Mouse (Mus musculus) MEL (cell line): ENCODE measurements around the gene Rccd1.

Experiments used
- CHD2 ChIP-seq: IDR thresholded peaks from 2 replicates; pipeline ENCODE4 v1.6.1; 2011; ENCODE audit warnings: low read length, improper control_type of control experiment
- CTCF ChIP-seq, 3 experiments: IDR thresholded peaks in 2 of 3; conservative IDR thresholded peaks in 1 of 3; 2 replicates each; pipeline ENCODE4 v1.5.1; 2011 to 2012; ENCODE audit warnings: low read length in 3 of 3, low read depth in 2 of 3, mild to moderate bottlenecking in 2 of 3, improper control_type of control experiment in 1 of 3, inconsistent platforms in 1 of 3, mixed read lengths in 1 of 3, moderate library complexity in 1 of 3; ENCODE audit not compliant: control insufficient read depth in 1 of 3, insufficient read depth in 1 of 3, poor library complexity in 1 of 3, severe bottlenecking in 1 of 3
- ELF1 ChIP-seq: IDR thresholded peaks from 2 replicates; pipeline ENCODE4 v1.6.1; 2014; ENCODE audit warnings: low read depth, mild to moderate bottlenecking, inconsistent platforms, low read length, improper control_type of control experiment, moderate library complexity
- MAFK ChIP-seq: IDR thresholded peaks from 2 replicates; pipeline ENCODE4 v1.6.1; 2011; ENCODE audit warnings: low read depth, mild to moderate bottlenecking, low read length, improper control_type of control experiment, borderline replicate concordance
- NELFE ChIP-seq: IDR thresholded peaks from 2 replicates; pipeline ENCODE4 v1.6.1; 2011; ENCODE audit warnings: low read depth, low read length, improper control_type of control experiment
- POLR2AphosphoS2 ChIP-seq: IDR thresholded peaks from 2 replicates; pipeline ENCODE4 v1.6.1; 2011; ENCODE audit warnings: low read length, improper control_type of control experiment

DNA sequence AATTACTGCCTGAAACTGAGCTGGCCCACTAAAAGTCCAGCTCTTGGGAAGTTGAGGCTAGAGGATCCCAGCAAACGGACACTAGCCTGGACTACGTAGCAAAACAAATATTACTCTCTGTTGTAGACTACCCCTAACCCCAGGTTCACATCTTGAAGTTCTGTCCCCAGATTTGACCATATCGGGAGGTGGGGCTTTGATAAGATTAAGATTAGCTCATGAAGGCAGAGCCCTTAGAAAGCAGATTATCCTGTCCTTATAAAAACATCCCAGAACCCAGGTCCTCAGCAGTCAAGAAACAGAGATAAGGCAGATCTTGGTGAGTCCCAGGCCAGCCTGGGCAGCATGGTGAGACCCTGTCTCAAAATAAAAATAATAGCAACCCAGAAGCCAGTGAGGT lies 47.9 kb upstream of the Rccd1 start:
- TF ChIP-seq ELF1 (no peak), NELFE (no peak), CHD2 (no peak), CTCF (IDR thresholded peaks at IDR 0.05 in 2 of 3, conservative IDR thresholded peaks at IDR 0.05 in 1 of 3; ENCODE audit: control insufficient read depth in 1 of 3, insufficient read depth in 1 of 3, low read depth in 2 of 3, low read length in 3 of 3, poor library complexity in 1 of 3, severe bottlenecking in 1 of 3) (no peak), MAFK (no peak), POLR2AphosphoS2 (no peak)
